Mouse (Mus musculus): ENCODE measurements at regions not wholly inside any gene's neighbourhood (a gene's known extent, or its start where the extent isn't known, plus 50 kb on each side); places are given as distances from the start of the nearest gene placed in this dataset.

DNA sequence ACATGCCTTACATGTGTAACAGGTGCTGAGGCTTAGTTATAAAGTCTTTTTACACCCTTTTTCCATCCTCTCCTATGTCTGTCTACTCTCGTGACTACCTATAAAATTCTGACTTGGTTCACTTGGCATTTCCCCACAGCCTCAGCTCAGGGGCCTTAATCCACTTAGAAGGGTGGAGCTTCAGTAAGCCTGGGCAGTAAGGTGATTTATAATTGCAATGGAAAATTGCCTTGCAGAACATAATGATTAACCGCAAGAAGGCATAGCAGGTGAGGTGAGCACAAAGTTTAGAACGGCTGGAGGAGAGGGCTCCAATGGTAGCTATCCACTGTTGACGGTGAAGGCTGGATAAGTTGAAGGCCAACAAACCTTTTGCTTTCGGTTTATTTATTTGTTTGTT lies 278.1 kb upstream of the Jarid2 start:
- TF ChIP-seq POLR2A (IDR thresholded peaks at IDR 0.05; ENCODE audit: borderline replicate concordance, control insufficient read depth, low read depth, low read length) (no peak), CTCF (IDR thresholded peaks at IDR 0.05; ENCODE audit: control insufficient read depth, insufficient read depth, low read length) (no peak)

All from bone marrow, adult 2 months (tissue).